Mouse (Mus musculus): ENCODE results near the gene Cdk5r1. TPM values are rescaled to one million over a fixed set of nuclear protein-coding genes. Genes with fewer than 3 reads are reported as not detected.
"Not testable (repeated sequence)": the region's sequence is repeated elsewhere in the genome, so short reads cannot be mapped to it uniquely, and the experiment has no call there.

Cdk5r1 gene
- polyA plus RNA-seq (2012; ENCODE audit: insufficient read depth, insufficient read length, missing spikeins), result not detected in 2 replicates

GRCm38 (mm10) chr11:80476222-80477189, at the start of gene Cdk5r1:
Cdk5r1 (plus strand) TSS chr11:80477023.
- no peak within 1 kb of the TSS for H3K27ac ChIP-seq (replicated peaks; ENCODE audit: low read depth, low read length)
- peak within 1 kb of the TSS; percentile 74 for H3K4me3 ChIP-seq (ENCODE audit: insufficient read depth, low read depth, low read length)
- peaks cover 4% of the 10 kb centered on the region for H3K4me1 ChIP-seq (ENCODE audit: control insufficient read depth, insufficient read depth, insufficient read length, low read length)

GRCm38 (mm10) chr11:80428381-80429008, 48.3 kb upstream of the Cdk5r1 start, which contains the start of gene Psmd11:
Psmd11 (plus strand) TSS chr11:80428615.
- peaks cover 4% of the 10 kb centered on the region for H3K4me1 ChIP-seq (ENCODE audit: control insufficient read depth, insufficient read depth, insufficient read length, low read length)
- peak within 1 kb of the TSS; percentile 88 for H3K4me3 ChIP-seq (ENCODE audit: insufficient read depth, low read depth, low read length)
- H3K27ac ChIP-seq (replicated peaks; ENCODE audit: low read depth, low read length), result peak within 1 kb of the TSS; percentile 89

- Histone ChIP-seq H3K4me1 (ENCODE audit: control insufficient read depth, insufficient read depth, insufficient read length, low read length) (peaks cover 4% of the 10 kb centered on the region), H3K27ac (replicated peaks; ENCODE audit: low read depth, low read length) (peak overlapping the region; percentile 89), H3K4me3 (ENCODE audit: insufficient read depth, low read depth, low read length) (peak overlapping the region; percentile 88)
Measured at GRCm38 (mm10) chr11:80429009-80429475, 47.8 kb upstream of the Cdk5r1 start.

- Histone ChIP-seq H3K27ac (replicated peaks; ENCODE audit: low read depth, low read length) (peak overlapping the region; percentile 89), H3K4me1 (ENCODE audit: control insufficient read depth, insufficient read depth, insufficient read length, low read length) (peaks cover 4% of the 10 kb centered on the region), H3K4me3 (ENCODE audit: insufficient read depth, low read depth, low read length) (peak overlapping the region; percentile 88)
Measured at GRCm38 (mm10) chr11:80429500-80430166, 47.2 kb upstream of the Cdk5r1 start.

GRCm38 (mm10) chr11:80430366-80430910, 46.4 kb upstream of the Cdk5r1 start:
- no peak overlapping the region for H3K27ac ChIP-seq (replicated peaks; ENCODE audit: low read depth, low read length)
- H3K4me1 ChIP-seq (ENCODE audit: control insufficient read depth, insufficient read depth, insufficient read length, low read length), result peaks cover 4% of the 10 kb centered on the region
- no peak overlapping the region for H3K4me3 ChIP-seq (ENCODE audit: insufficient read depth, low read depth, low read length)

GRCm38 (mm10) chr11:80446916-80447315, 29.9 kb upstream of the Cdk5r1 start:
- Histone ChIP-seq H3K4me3 (ENCODE audit: insufficient read depth, low read depth, low read length) (no peak overlapping the region), H3K4me1 (ENCODE audit: control insufficient read depth, insufficient read depth, insufficient read length, low read length) (no peaks in the 10 kb centered on the region), H3K27ac (replicated peaks; ENCODE audit: low read depth, low read length) (no peak overlapping the region)

GRCm38 (mm10) chr11:80449859-80450258, 27.0 kb upstream of the Cdk5r1 start:
- Histone ChIP-seq H3K27ac (replicated peaks; ENCODE audit: low read depth, low read length) (no peak overlapping the region), H3K4me3 (ENCODE audit: insufficient read depth, low read depth, low read length) (no peak overlapping the region), H3K4me1 (ENCODE audit: control insufficient read depth, insufficient read depth, insufficient read length, low read length) (no peaks in the 10 kb centered on the region)

GRCm38 (mm10) chr11:80452242-80452641, 24.6 kb upstream of the Cdk5r1 start:
- Histone ChIP-seq H3K4me3 (ENCODE audit: insufficient read depth, low read depth, low read length) (no peak overlapping the region), H3K4me1 (ENCODE audit: control insufficient read depth, insufficient read depth, insufficient read length, low read length) (no peaks in the 10 kb centered on the region), H3K27ac (replicated peaks; ENCODE audit: low read depth, low read length) (no peak overlapping the region)

- H3K4me1 ChIP-seq (ENCODE audit: control insufficient read depth, insufficient read depth, insufficient read length, low read length), result no peaks in the 10 kb centered on the region
- H3K4me3 ChIP-seq (ENCODE audit: insufficient read depth, low read depth, low read length), result no peak overlapping the region
- no peak overlapping the region for H3K27ac ChIP-seq (replicated peaks; ENCODE audit: low read depth, low read length)
Measured at GRCm38 (mm10) chr11:80453198-80453597, 23.6 kb upstream of the Cdk5r1 start.

GRCm38 (mm10) chr11:80463605-80464130, 13.2 kb upstream of the Cdk5r1 start:
- not testable (repeated sequence) for H3K27ac ChIP-seq (replicated peaks; ENCODE audit: low read depth, low read length); H3K4me1 ChIP-seq (ENCODE audit: control insufficient read depth, insufficient read depth, insufficient read length, low read length); H3K4me3 ChIP-seq (ENCODE audit: insufficient read depth, low read depth, low read length)

GRCm38 (mm10) chr11:80471836-80472605, 4.8 kb upstream of the Cdk5r1 start:
- no peak overlapping the region for H3K4me3 ChIP-seq (ENCODE audit: insufficient read depth, low read depth, low read length)
- no peak overlapping the region for H3K27ac ChIP-seq (replicated peaks; ENCODE audit: low read depth, low read length)
- no peaks in the 10 kb centered on the region for H3K4me1 ChIP-seq (ENCODE audit: control insufficient read depth, insufficient read depth, insufficient read length, low read length)

GRCm38 (mm10) chr11:80474175-80474691, 2.6 kb upstream of the Cdk5r1 start:
- H3K4me3 ChIP-seq (ENCODE audit: insufficient read depth, low read depth, low read length), result no peak overlapping the region
- H3K27ac ChIP-seq (replicated peaks; ENCODE audit: low read depth, low read length), result no peak overlapping the region
- peaks cover 4% of the 10 kb centered on the region for H3K4me1 ChIP-seq (ENCODE audit: control insufficient read depth, insufficient read depth, insufficient read length, low read length)

- no peak overlapping the region for H3K4me3 ChIP-seq (ENCODE audit: insufficient read depth, low read depth, low read length)
- H3K27ac ChIP-seq (replicated peaks; ENCODE audit: low read depth, low read length), result no peak overlapping the region
- H3K4me1 ChIP-seq (ENCODE audit: control insufficient read depth, insufficient read depth, insufficient read length, low read length), result peaks cover 4% of the 10 kb centered on the region
Measured at GRCm38 (mm10) chr11:80474846-80475245, 2.0 kb upstream of the Cdk5r1 start.

- H3K4me3 ChIP-seq (ENCODE audit: insufficient read depth, low read depth, low read length), result no peak overlapping the region
- H3K27ac ChIP-seq (replicated peaks; ENCODE audit: low read depth, low read length), result no peak overlapping the region
- peaks cover 4% of the 10 kb centered on the region for H3K4me1 ChIP-seq (ENCODE audit: control insufficient read depth, insufficient read depth, insufficient read length, low read length)
Measured at GRCm38 (mm10) chr11:80475544-80475943, 1.3 kb upstream of the Cdk5r1 start.
